Mouse (Mus musculus): ENCODE results near the gene 4921517D22Rik. TPM values are rescaled to one million over a fixed set of nuclear protein-coding genes. Genes with fewer than 3 reads are reported as not detected.

The 4921517D22Rik gene
- total and polyA plus RNA-seq, 3 experiments = 0.11 TPM; not detected in 2

GRCm38 (mm10) chr13:59674761-59675150 is 19.2 kb downstream of the 4921517D22Rik start:
- TF ChIP-seq GATA1 (IDR thresholded peaks at IDR 0.05; ENCODE audit: borderline replicate concordance, low read length) (no peak), GATA2 (IDR thresholded peaks at IDR 0.05; ENCODE audit: borderline replicate concordance, low read depth, low read length) (no peak), POLR2AphosphoS5 (IDR thresholded peaks at IDR 0.05; ENCODE audit: insufficient replicate concordance, low read depth, low read length) (no peak), CTCF (IDR thresholded peaks at IDR 0.05; ENCODE audit: low read depth, low read length) (no peak), TAL1 (conservative IDR thresholded peaks at IDR 0.05; ENCODE audit: low read depth, low read length) (no peak)
- peaks cover 73% of the 10 kb centered on the region for H3K4me1 ChIP-seq (ENCODE audit: insufficient read depth, low read depth, low read length)
- DNase-seq (ENCODE audit: low spot score) = no peak

GRCm38 (mm10) chr13:59674215-59674614 is 19.7 kb downstream of the 4921517D22Rik start:
- Histone ChIP-seq H3K27me3 (ENCODE audit: insufficient read depth, low read length) (no peaks in the 10 kb centered on the region), H3K4me1 (ENCODE audit: insufficient read depth, low read depth, low read length) (peaks cover 73% of the 10 kb centered on the region), H3K9me3 (replicated peaks) (0 out of 2 replicates have a peak, but pooled peaks cover 3% of the 10 kb centered on the region), H3K4me3 (ENCODE audit: low read depth, low read length) (peak overlapping the region; percentile 91), H3K36me3 (replicated peaks) (peaks cover 40% of the 10 kb centered on the region)
- ATAC-seq (ENCODE audit: extremely low read depth, insufficient number of reproducible peaks, low FRiP score, poor library complexity, severe bottlenecking) = no peak
- TF ChIP-seq GATA2 (IDR thresholded peaks at IDR 0.05; ENCODE audit: borderline replicate concordance, low read depth, low read length) (no peak), TAL1 (conservative IDR thresholded peaks at IDR 0.05; ENCODE audit: low read depth, low read length) (no peak), GATA1 (IDR thresholded peaks at IDR 0.05; ENCODE audit: borderline replicate concordance, low read length) (no peak), CTCF (IDR thresholded peaks at IDR 0.05; ENCODE audit: low read depth, low read length) (no peak), POLR2AphosphoS5 (IDR thresholded peaks at IDR 0.05; ENCODE audit: insufficient replicate concordance, low read depth, low read length) (no peak)
- DNase-seq (ENCODE audit: low spot score) = no peak

More at GRCm38 (mm10) chr13:59674761-59675150, 19.2 kb downstream of the 4921517D22Rik start:
- 0 out of 2 replicates have a peak, but pooled peaks cover 3% of the 10 kb centered on the region for H3K9me3 ChIP-seq (replicated peaks)
- peak overlapping the region; percentile 91 for H3K4me3 ChIP-seq (ENCODE audit: low read depth, low read length)
- H3K27me3 ChIP-seq (ENCODE audit: insufficient read depth, low read length) = no peaks in the 10 kb centered on the region
- peaks cover 34% of the 10 kb centered on the region for H3K36me3 ChIP-seq (replicated peaks)
- ATAC-seq (ENCODE audit: extremely low read depth, insufficient number of reproducible peaks, low FRiP score, poor library complexity, severe bottlenecking) = no peak

- Histone ChIP-seq H3K27me3 (ENCODE audit: insufficient read depth, low read length) (no peaks in the 10 kb centered on the region), H3K36me3 (replicated peaks) (peaks cover 43% of the 10 kb centered on the region), H3K9me3 (replicated peaks) (0 out of 2 replicates have a peak, but pooled peaks cover 3% of the 10 kb centered on the region), H3K4me1 (ENCODE audit: insufficient read depth, low read depth, low read length) (peaks cover 73% of the 10 kb centered on the region), H3K4me3 (ENCODE audit: low read depth, low read length) (peak overlapping the region; percentile 91)
- ATAC-seq (ENCODE audit: extremely low read depth, insufficient number of reproducible peaks, low FRiP score, poor library complexity, severe bottlenecking) (no peak), DNase-seq (ENCODE audit: low spot score) (no peak)
- no peak for TF ChIP-seq POLR2AphosphoS5 (IDR thresholded peaks at IDR 0.05; ENCODE audit: insufficient replicate concordance, low read depth, low read length)
- TF ChIP-seq TAL1 (conservative IDR thresholded peaks at IDR 0.05; ENCODE audit: low read depth, low read length) = no peak
- TF ChIP-seq GATA1 (IDR thresholded peaks at IDR 0.05; ENCODE audit: borderline replicate concordance, low read length) = no peak
- TF ChIP-seq CTCF (IDR thresholded peaks at IDR 0.05; ENCODE audit: low read depth, low read length) = no peak
- TF ChIP-seq GATA2 (IDR thresholded peaks at IDR 0.05; ENCODE audit: borderline replicate concordance, low read depth, low read length) = no peak
These were observed 20.3 kb downstream of the 4921517D22Rik start for GRCm38 (mm10) chr13:59673597-59673996.

- ATAC-seq (ENCODE audit: extremely low read depth, insufficient number of reproducible peaks, low FRiP score, poor library complexity, severe bottlenecking) (peak; percentile 30), DNase-seq (ENCODE audit: low spot score) (no peak)
- Histone ChIP-seq H3K9me3 (replicated peaks) (0 out of 2 replicates have a peak, but pooled peaks cover 3% of the 10 kb centered on the region), H3K36me3 (replicated peaks) (peaks cover 54% of the 10 kb centered on the region), H3K4me3 (ENCODE audit: low read depth, low read length) (peak overlapping the region; percentile 46; the same call in 1 of the 2 replicates), H3K27me3 (ENCODE audit: insufficient read depth, low read length) (no peaks in the 10 kb centered on the region), H3K4me1 (ENCODE audit: insufficient read depth, low read depth, low read length) (peaks cover 73% of the 10 kb centered on the region)
- TF ChIP-seq CTCF (IDR thresholded peaks at IDR 0.05; ENCODE audit: low read depth, low read length) (no peak), GATA2 (IDR thresholded peaks at IDR 0.05; ENCODE audit: borderline replicate concordance, low read depth, low read length) (no peak), POLR2AphosphoS5 (IDR thresholded peaks at IDR 0.05; ENCODE audit: insufficient replicate concordance, low read depth, low read length) (no peak), TAL1 (conservative IDR thresholded peaks at IDR 0.05; ENCODE audit: low read depth, low read length) (no peak), GATA1 (IDR thresholded peaks at IDR 0.05; ENCODE audit: borderline replicate concordance, low read length) (no peak)
These were observed 21.7 kb downstream of the 4921517D22Rik start for GRCm38 (mm10) chr13:59672248-59672647.

GRCm38 (mm10) chr13:59671521-59671920 is 22.4 kb downstream of the 4921517D22Rik start:
- no peak for ATAC-seq (ENCODE audit: extremely low read depth, insufficient number of reproducible peaks, low FRiP score, poor library complexity, severe bottlenecking)
- H3K4me1 ChIP-seq (ENCODE audit: insufficient read depth, low read depth, low read length) = peaks cover 74% of the 10 kb centered on the region

GRCm38 (mm10) chr13:59669946-59670345 is 24.0 kb downstream of the 4921517D22Rik start:
- DNase-seq (ENCODE audit: low spot score) (no peak), ATAC-seq (ENCODE audit: extremely low read depth, insufficient number of reproducible peaks, low FRiP score, poor library complexity, severe bottlenecking) (no peak)
- Histone ChIP-seq H3K4me1 (ENCODE audit: insufficient read depth, low read depth, low read length) (peaks cover 82% of the 10 kb centered on the region), H3K4me3 (ENCODE audit: low read depth, low read length) (peak overlapping the region; percentile 22; the same call in 1 of the 2 replicates), H3K36me3 (replicated peaks) (peaks cover 77% of the 10 kb centered on the region), H3K27me3 (ENCODE audit: insufficient read depth, low read length) (no peaks in the 10 kb centered on the region), H3K9me3 (replicated peaks) (no peaks in the 10 kb centered on the region)
- no peak for TF ChIP-seq GATA2 (IDR thresholded peaks at IDR 0.05; ENCODE audit: borderline replicate concordance, low read depth, low read length)
- TF ChIP-seq CTCF (IDR thresholded peaks at IDR 0.05; ENCODE audit: low read depth, low read length) = no peak
- no peak for TF ChIP-seq GATA1 (IDR thresholded peaks at IDR 0.05; ENCODE audit: borderline replicate concordance, low read length)
- no peak for TF ChIP-seq TAL1 (conservative IDR thresholded peaks at IDR 0.05; ENCODE audit: low read depth, low read length)
- no peak for TF ChIP-seq POLR2AphosphoS5 (IDR thresholded peaks at IDR 0.05; ENCODE audit: insufficient replicate concordance, low read depth, low read length)

More at GRCm38 (mm10) chr13:59671521-59671920, 22.4 kb downstream of the 4921517D22Rik start:
- peaks cover 61% of the 10 kb centered on the region for H3K36me3 ChIP-seq (replicated peaks)
- H3K27me3 ChIP-seq (ENCODE audit: insufficient read depth, low read length) = no peaks in the 10 kb centered on the region
- no peak overlapping the region; the same call in 1 of the 2 replicates for H3K4me3 ChIP-seq (ENCODE audit: low read depth, low read length)
- DNase-seq (ENCODE audit: low spot score) = no peak
- no peak for TF ChIP-seq CTCF (IDR thresholded peaks at IDR 0.05; ENCODE audit: low read depth, low read length)
- TF ChIP-seq GATA1 (IDR thresholded peaks at IDR 0.05; ENCODE audit: borderline replicate concordance, low read length) = no peak
- TF ChIP-seq TAL1 (conservative IDR thresholded peaks at IDR 0.05; ENCODE audit: low read depth, low read length) = no peak
- TF ChIP-seq GATA2 (IDR thresholded peaks at IDR 0.05; ENCODE audit: borderline replicate concordance, low read depth, low read length) = no peak
- TF ChIP-seq POLR2AphosphoS5 (IDR thresholded peaks at IDR 0.05; ENCODE audit: insufficient replicate concordance, low read depth, low read length) = no peak
- 0 out of 2 replicates have a peak, but pooled peaks cover 3% of the 10 kb centered on the region for H3K9me3 ChIP-seq (replicated peaks)

All from G1E (cell line).